Mouse (Mus musculus) embryonic facial prominence, embryonic 15.5 days (tissue): ENCODE measurements around the gene Nrxn1. TPM values are rescaled to one million over a fixed set of nuclear protein-coding genes. Genes with fewer than 3 reads are reported as not detected.

Source experiments
- ATAC-seq: fragments of 200-750 bp; cut with Nextera tagmentation; 2 replicates; pipeline ENCODE4 v1.8.0; 2017; ENCODE audit warnings: low read depth, moderate TSS enrichment; ENCODE audit not compliant: insufficient number of reproducible peaks, low FRiP score, low TSS enrichment
- H3K27ac ChIP-seq: fragments of 300-500 bp; sonication (generic); replicated peaks from 2 replicates; pipeline ENCODE4 v1.5.1; 2015; ENCODE audit warnings: mild to moderate bottlenecking, inconsistent platforms
- H3K27me3 ChIP-seq: fragments of 300-500 bp; sonication (generic); 2 replicates; pipeline ENCODE4 v1.6.1; 2015; ENCODE audit warnings: inconsistent platforms
- H3K36me3 ChIP-seq: fragments of 300-500 bp; sonication (generic); 2 replicates; pipeline ENCODE4 v1.6.1; 2015; ENCODE audit warnings: mild to moderate bottlenecking, inconsistent platforms
- H3K4me1 ChIP-seq: fragments of 300-500 bp; sonication (generic); 2 replicates; pipeline ENCODE4 v1.6.1; 2015; ENCODE audit warnings: inconsistent platforms
- H3K4me2 ChIP-seq: fragments of 300-500 bp; sonication (generic); replicated peaks from 2 replicates; pipeline ENCODE4 v1.6.1; 2015; ENCODE audit warnings: mild to moderate bottlenecking, inconsistent platforms
- H3K4me3 ChIP-seq: fragments of 300-500 bp; sonication (generic); replicated peaks from 2 replicates; pipeline ENCODE4 v1.5.1; 2015; ENCODE audit warnings: mild to moderate bottlenecking, inconsistent platforms
- H3K9ac ChIP-seq: fragments of 300-500 bp; sonication (generic); 2 replicates; pipeline ENCODE4 v1.6.1; 2015; ENCODE audit warnings: inconsistent platforms
- H3K9me3 ChIP-seq: fragments of 300-500 bp; sonication (generic); replicated peaks from 2 replicates; pipeline ENCODE4 v1.6.1; 2016; ENCODE audit warnings: inconsistent platforms
- WGBS: fragments of 180-500 bp; shearing (Covaris S2); methylation state at CpG from one replicate; pipeline ENCODE4 v1.1.7; 2015; 5-methylcytosine and 5-hydroxymethylcytosine counted together
- microRNA-seq: library from miRNA; unstranded; fragments of <30 nt; microRNA quantifications from one replicate; pipeline ENCODE4, GENCODE M21; 2016; ENCODE audit warnings: borderline number of aligned reads
- polyA plus RNA-seq: library from polyadenylated mRNA; unstranded; fragments of >200 nt; fragmentation: Nextera tagmentation; extraction: Ambion mirVana; gene quantifications from 2 replicates; pipeline ENCODE4 v1.2.1, GENCODE M21; 2015

The Nrxn1 gene
- polyA plus RNA-seq, 1 experiment from 2014 or later, result 12.6 TPM

DNA sequence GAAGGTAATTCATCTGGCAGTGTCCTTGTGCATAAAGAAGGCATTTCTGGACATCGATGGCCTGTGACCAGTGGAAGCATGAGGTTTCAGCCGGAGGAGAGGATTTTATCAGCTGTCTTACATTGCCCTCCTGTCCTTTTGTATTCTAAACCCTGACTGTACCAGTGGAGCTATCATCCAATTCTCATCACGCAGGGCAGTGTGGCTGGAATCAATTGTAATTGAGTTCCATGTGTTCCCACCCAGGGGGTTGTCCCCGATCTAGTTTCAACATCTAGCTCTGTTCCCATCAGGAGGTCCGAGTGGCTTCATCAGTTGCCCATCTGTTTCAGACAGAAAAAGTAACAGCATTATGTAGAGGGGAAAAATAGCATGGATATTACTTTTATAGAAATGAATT is 1038.6 kb downstream of the Nrxn1 start:
- Histone ChIP-seq H3K9me3 (no peaks in the 10 kb centered on the region), H3K4me3 (no peak overlapping the region), H3K4me1 (no peaks in the 10 kb centered on the region), H3K27me3 (no peaks in the 10 kb centered on the region), H3K9ac (no peak overlapping the region), H3K36me3 (no peaks in the 10 kb centered on the region), H3K27ac (no peak overlapping the region), H3K4me2 (no peak overlapping the region)
- WGBS, result 51% methylated on average over 5 of the region's 5 CpGs
- ATAC-seq, result no peak

DNA sequence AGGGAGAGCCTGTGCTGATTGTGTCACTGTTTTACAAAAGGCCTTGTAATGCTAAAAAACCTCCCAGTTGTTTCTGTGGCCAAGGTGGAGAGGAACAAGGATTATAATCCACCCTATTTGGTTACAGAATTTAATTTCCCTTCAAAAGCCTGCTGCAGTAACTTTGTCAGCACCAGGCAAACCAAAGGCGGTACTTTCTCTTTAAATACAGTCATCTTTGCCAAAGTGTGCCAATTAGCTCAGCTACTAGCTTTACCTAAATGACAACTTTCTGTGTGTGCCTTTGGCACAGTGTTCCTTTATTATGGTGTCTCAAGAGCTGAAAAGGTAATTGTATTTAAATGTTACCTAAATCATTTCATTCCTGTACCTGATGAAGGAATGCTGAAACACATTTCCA is 1053.6 kb downstream of the Nrxn1 start:
- no peak overlapping the region for H3K27ac ChIP-seq
- WGBS, result 55% methylated on average over 1 of the region's 1 CpGs
- H3K27me3 ChIP-seq, result no peaks in the 10 kb centered on the region
- no peak for ATAC-seq
- H3K9me3 ChIP-seq, result no peaks in the 10 kb centered on the region
- H3K4me2 ChIP-seq, result no peak overlapping the region
- H3K4me1 ChIP-seq, result no peaks in the 10 kb centered on the region
- H3K9ac ChIP-seq, result no peak overlapping the region
- H3K4me3 ChIP-seq, result no peak overlapping the region
- no peaks in the 10 kb centered on the region for H3K36me3 ChIP-seq

DNA sequence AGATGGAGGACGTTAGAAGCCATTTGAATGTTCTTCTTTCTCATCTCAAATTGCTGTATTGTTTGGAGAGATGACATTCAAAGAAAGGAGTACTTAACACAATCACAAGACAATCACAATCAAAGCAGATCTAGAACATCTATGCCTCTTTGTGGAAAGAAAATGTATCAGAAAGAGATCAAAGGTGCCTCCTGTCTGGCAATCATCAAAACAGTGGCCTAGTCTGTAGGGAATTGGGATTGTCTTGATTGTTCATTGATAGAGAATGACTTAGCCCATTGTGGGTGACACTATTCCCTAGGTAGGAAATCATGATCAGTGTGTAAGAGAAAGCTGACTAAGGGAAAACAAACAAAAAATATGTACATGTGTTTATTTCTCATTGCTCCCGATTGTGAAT is 1060.5 kb downstream of the Nrxn1 start:
- H3K27me3 ChIP-seq, result no peaks in the 10 kb centered on the region
- H3K4me2 ChIP-seq, result no peak overlapping the region
- no peaks in the 10 kb centered on the region for H3K9me3 ChIP-seq
- H3K4me3 ChIP-seq, result no peak overlapping the region
- H3K36me3 ChIP-seq, result no peaks in the 10 kb centered on the region
- H3K9ac ChIP-seq, result no peak overlapping the region
- WGBS, result 64% methylated on average over 2 of the region's 2 CpGs
- H3K4me1 ChIP-seq, result no peaks in the 10 kb centered on the region
- ATAC-seq, result no peak
- no peak overlapping the region for H3K27ac ChIP-seq

DNA sequence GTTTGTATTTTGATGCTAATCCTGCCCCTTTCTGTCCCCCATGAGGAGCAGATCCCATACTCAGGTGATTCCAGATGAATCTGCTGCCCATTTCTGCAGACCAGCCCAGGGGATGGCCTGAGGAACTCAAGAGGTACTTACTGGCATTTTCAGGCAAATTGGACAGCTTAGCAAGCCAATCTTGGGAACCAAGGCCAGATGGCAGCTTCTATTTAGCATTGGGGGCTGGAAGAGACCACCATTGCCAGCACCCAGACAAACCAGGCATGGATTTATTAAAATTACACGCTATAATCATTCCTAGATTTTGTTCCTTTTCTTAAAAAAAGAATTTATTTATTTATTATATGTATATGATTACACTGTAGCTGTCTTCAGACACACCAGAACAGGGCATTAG is 1076.2 kb downstream of the Nrxn1 start:
- no peak for ATAC-seq
- 58% methylated on average over 1 of the region's 1 CpGs for WGBS
- H3K27me3 ChIP-seq, result no peaks in the 10 kb centered on the region

DNA sequence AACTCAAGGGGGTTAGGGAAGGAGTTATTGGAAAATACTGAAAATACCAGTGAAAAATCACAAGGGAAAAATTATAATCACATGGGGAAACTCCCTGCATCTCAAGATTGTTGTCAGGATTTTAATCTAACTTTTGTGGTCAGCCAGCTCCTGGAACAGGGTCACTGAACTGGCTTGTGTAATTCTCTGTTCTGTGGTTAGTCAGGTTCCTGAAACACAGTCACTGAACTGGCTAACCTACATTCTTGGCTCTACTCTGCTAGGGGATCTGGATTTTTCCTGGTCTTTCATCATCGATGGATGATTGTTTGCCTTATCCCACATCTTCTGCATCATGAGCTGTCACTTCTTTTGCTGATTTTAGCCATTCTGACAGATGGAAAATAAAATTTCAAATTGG is 1081.1 kb downstream of the Nrxn1 start:
- H3K4me3 ChIP-seq, result no peak overlapping the region
- no peak overlapping the region for H3K9ac ChIP-seq
- ATAC-seq, result no peak
- H3K36me3 ChIP-seq, result no peaks in the 10 kb centered on the region
- H3K27ac ChIP-seq, result no peak overlapping the region
- H3K9me3 ChIP-seq, result no peaks in the 10 kb centered on the region
- no peaks in the 10 kb centered on the region for H3K4me1 ChIP-seq
- WGBS, result 76% methylated on average over 1 of the region's 1 CpGs
- H3K4me2 ChIP-seq, result no peak overlapping the region
- no peaks in the 10 kb centered on the region for H3K27me3 ChIP-seq

More for the DNA sequence above, 1076.2 kb downstream of the Nrxn1 start:
- Histone ChIP-seq H3K9ac (no peak overlapping the region), H3K4me1 (no peaks in the 10 kb centered on the region), H3K4me3 (no peak overlapping the region), H3K27ac (no peak overlapping the region), H3K36me3 (no peaks in the 10 kb centered on the region), H3K4me2 (no peak overlapping the region), H3K9me3 (no peaks in the 10 kb centered on the region)

DNA sequence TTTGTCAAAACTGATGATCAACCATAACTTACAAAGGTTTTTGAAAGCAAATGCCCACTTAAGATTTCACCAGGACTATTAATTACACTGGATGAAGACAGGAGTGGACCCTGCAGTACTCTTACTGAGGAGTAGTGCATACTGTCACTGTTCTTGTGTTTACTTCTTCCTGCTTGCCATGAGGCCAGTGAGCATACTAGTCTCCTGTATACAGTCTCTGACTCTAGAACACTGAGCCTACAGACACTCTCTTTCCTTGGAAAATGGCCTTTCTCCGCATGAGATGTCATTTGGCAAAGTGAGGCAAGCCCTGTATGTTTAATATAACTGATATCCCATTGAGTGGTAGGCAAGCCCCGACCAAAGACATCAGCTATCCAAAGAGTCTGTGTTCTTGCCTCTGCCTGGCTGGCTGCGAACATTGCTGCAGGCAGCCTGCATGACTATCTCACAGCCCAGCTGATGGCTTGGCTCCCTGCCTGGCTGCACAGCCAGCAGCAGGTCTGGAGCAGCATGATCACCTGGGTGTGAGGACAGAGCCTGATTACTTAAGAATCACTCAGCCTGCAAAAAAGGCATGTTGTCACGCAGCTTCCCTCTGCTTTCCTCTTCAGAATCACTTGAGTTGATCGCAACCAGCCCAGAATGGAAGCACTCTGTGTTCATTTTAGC is 1085.3 kb downstream of the Nrxn1 start:
- no peak overlapping the region for H3K9ac ChIP-seq
- no peaks in the 10 kb centered on the region for H3K4me1 ChIP-seq
- H3K27me3 ChIP-seq, result no peaks in the 10 kb centered on the region
- H3K4me3 ChIP-seq, result no peak overlapping the region
- no peak overlapping the region for H3K27ac ChIP-seq
- H3K9me3 ChIP-seq, result no peaks in the 10 kb centered on the region
- 44% methylated on average over 5 of the region's 5 CpGs for WGBS
- H3K36me3 ChIP-seq, result no peaks in the 10 kb centered on the region
- ATAC-seq, result no peak
- H3K4me2 ChIP-seq, result no peak overlapping the region

DNA sequence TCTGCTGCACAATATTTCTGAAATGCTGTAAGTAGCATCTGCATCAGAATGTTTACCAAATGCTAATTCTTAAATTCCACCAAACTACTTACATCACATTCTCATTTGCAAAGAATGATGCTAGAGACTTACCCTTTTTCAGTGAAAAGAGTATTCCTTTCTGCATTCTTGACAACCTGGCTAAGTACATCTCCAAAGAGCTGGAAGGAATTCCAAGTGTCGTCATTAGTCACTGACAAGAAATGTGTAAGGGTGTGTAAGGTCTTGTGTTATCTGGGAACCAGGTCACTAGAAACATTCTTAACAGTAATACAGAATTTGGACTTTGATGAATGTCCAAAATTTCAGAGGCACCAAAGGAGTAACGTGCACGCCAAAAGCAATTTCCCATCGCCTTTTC is 1102.2 kb downstream of the Nrxn1 start:
- Histone ChIP-seq H3K4me2 (no peak overlapping the region), H3K36me3 (no peaks in the 10 kb centered on the region), H3K4me1 (no peaks in the 10 kb centered on the region), H3K27ac (no peak overlapping the region), H3K9ac (no peak overlapping the region), H3K27me3 (no peaks in the 10 kb centered on the region), H3K4me3 (no peak overlapping the region), H3K9me3 (no peaks in the 10 kb centered on the region)
- WGBS, result 81% methylated on average over 4 of the region's 4 CpGs
- ATAC-seq, result no peak

Small RNAs within 50 kb of the gene (microRNA-seq; reads per million reads assigned to microRNA genes)
- gene Gm24510, result not detected
- not detected for gene Gm27475
- gene Gm47307, result not detected
